Mouse (Mus musculus) cerebellum, adult 2 months (tissue): Measurements from ENCODE around the gene Gm3002.
"Not testable (repeated sequence)": the region's sequence is repeated elsewhere in the genome, so short reads cannot be mapped to it uniquely, and the experiment has no call there.

Experiments
- CTCF ChIP-seq: fragments of 200-500 bp; IDR thresholded peaks from 2 replicates; pipeline ENCODE4 v1.5.1; 2011; ENCODE audit warnings: low read depth, mild to moderate bottlenecking, control low read depth, low read length, moderate library complexity, borderline replicate concordance; ENCODE audit not compliant: insufficient read depth
- POLR2A ChIP-seq: fragments of 200-500 bp; IDR thresholded peaks from 2 replicates; pipeline ENCODE4 v1.6.1; 2011; ENCODE audit warnings: low read length, control low read depth, borderline replicate concordance; ENCODE audit not compliant: insufficient read depth

- TF ChIP-seq CTCF, POLR2A: not testable (repeated sequence)
These were observed 36.1 kb downstream of the Gm3002 start, which contains the start of gene Gm3033 for GRCm38 (mm10) chr14:3845945-3846344.
